Mouse (Mus musculus): ENCODE results near the gene Elob. TPM values are rescaled to one million over a fixed set of nuclear protein-coding genes. Genes with fewer than 3 reads are reported as not detected.

The Elob gene
- polyA plus RNA-seq, 1 experiment from 2014 or later = 1,219 TPM

Small RNAs within 50 kb of the gene (microRNA-seq; reads per million reads assigned to microRNA genes)
- gene Mir5125 = 0.52 reads per million

Other genes with a start within 250 kb of the Elob start
- gene Zfp13, start 229.6 kb downstream of the Elob start, polyA plus RNA-seq (2015; fragmentation: Nextera tagmentation; extraction: Ambion mirVana) = 19.9 and 22.2 TPM in 2 replicates
- gene Zscan10, start 228.3 kb downstream of the Elob start, polyA plus RNA-seq (2015; fragmentation: Nextera tagmentation; extraction: Ambion mirVana) = 0.56 and 0.57 TPM in 2 replicates
- gene Mmp25, start 183.9 kb downstream of the Elob start, polyA plus RNA-seq (2015; fragmentation: Nextera tagmentation; extraction: Ambion mirVana) = 0.81 and 1.0 TPM in 2 replicates
- gene Bicdl2, start 168.6 kb downstream of the Elob start, polyA plus RNA-seq (2015; fragmentation: Nextera tagmentation; extraction: Ambion mirVana) = 1.7 and 2.2 TPM in 2 replicates
- 65.0 and 66.9 TPM in 2 replicates for gene Hcfc1r1, start 155.5 kb downstream of the Elob start, polyA plus RNA-seq (2015; fragmentation: Nextera tagmentation; extraction: Ambion mirVana)
- 45.6 and 48.4 TPM in 2 replicates for gene Thoc6, start 155.3 kb downstream of the Elob start, polyA plus RNA-seq (2015; fragmentation: Nextera tagmentation; extraction: Ambion mirVana)
- 15.4 and 17.1 TPM in 2 replicates for gene Tnfrsf12a, start 151.7 kb downstream of the Elob start, polyA plus RNA-seq (2015; fragmentation: Nextera tagmentation; extraction: Ambion mirVana)
- 16.8 and 19.8 TPM in 2 replicates for gene Cldn6, start 149.9 kb downstream of the Elob start, polyA plus RNA-seq (2015; fragmentation: Nextera tagmentation; extraction: Ambion mirVana)
- gene Cldn9, start 145.1 kb downstream of the Elob start, polyA plus RNA-seq (2015; fragmentation: Nextera tagmentation; extraction: Ambion mirVana) = 8.3 and 10.1 TPM in 2 replicates
- 2.3 and 3.0 TPM in 2 replicates for gene 1520401A03Rik, start 106.4 kb downstream of the Elob start, polyA plus RNA-seq (2015; fragmentation: Nextera tagmentation; extraction: Ambion mirVana)
- 47.5 and 52.8 TPM in 2 replicates for gene Pkmyt1, start 102.8 kb downstream of the Elob start, polyA plus RNA-seq (2015; fragmentation: Nextera tagmentation; extraction: Ambion mirVana)
- 15.5 and 16.1 TPM in 2 replicates for gene Paqr4, start 88.3 kb downstream of the Elob start, polyA plus RNA-seq (2015; fragmentation: Nextera tagmentation; extraction: Ambion mirVana)
- gene Kremen2, start 83.3 kb downstream of the Elob start, polyA plus RNA-seq (2015; fragmentation: Nextera tagmentation; extraction: Ambion mirVana) = 39.5 and 46.3 TPM in 2 replicates
- 103 and 107 TPM in 2 replicates for gene Flywch1, start 57.5 kb downstream of the Elob start, polyA plus RNA-seq (2015; fragmentation: Nextera tagmentation; extraction: Ambion mirVana)
- 68.0 and 70.5 TPM in 2 replicates for gene Flywch2, start 43.1 kb downstream of the Elob start, polyA plus RNA-seq (2015; fragmentation: Nextera tagmentation; extraction: Ambion mirVana)
- gene Srrm2, start 38.6 kb downstream of the Elob start, polyA plus RNA-seq (2015; fragmentation: Nextera tagmentation; extraction: Ambion mirVana) = 606 and 615 TPM in 2 replicates
- not detected in 2 replicates for gene Prss33, start 6.9 kb upstream of the Elob start, polyA plus RNA-seq (2015; fragmentation: Nextera tagmentation; extraction: Ambion mirVana)
- not detected in 2 replicates for gene Prss32, start 14.7 kb upstream of the Elob start, polyA plus RNA-seq (2015; fragmentation: Nextera tagmentation; extraction: Ambion mirVana)
- gene Prss41, start 15.0 kb upstream of the Elob start, polyA plus RNA-seq (2015; fragmentation: Nextera tagmentation; extraction: Ambion mirVana) = 1.7 and 2.4 TPM in 2 replicates
- not detected in 2 replicates for gene Prss21, start 38.9 kb upstream of the Elob start, polyA plus RNA-seq (2015; fragmentation: Nextera tagmentation; extraction: Ambion mirVana)
- gene Dcpp1, start 51.7 kb upstream of the Elob start, polyA plus RNA-seq (2015; fragmentation: Nextera tagmentation; extraction: Ambion mirVana) = not detected in 2 replicates
- not detected in 2 replicates for gene Dcpp2, start 51.7 kb upstream of the Elob start, polyA plus RNA-seq (2015; fragmentation: Nextera tagmentation; extraction: Ambion mirVana)
- not detected in 2 replicates for gene Dcpp3, start 88.3 kb upstream of the Elob start, polyA plus RNA-seq (2015; fragmentation: Nextera tagmentation; extraction: Ambion mirVana)
- not detected in 2 replicates for gene Sbp, start 112.5 kb upstream of the Elob start, polyA plus RNA-seq (2015; fragmentation: Nextera tagmentation; extraction: Ambion mirVana)
- gene Sbpl, start 126.1 kb upstream of the Elob start, polyA plus RNA-seq (2015; fragmentation: Nextera tagmentation; extraction: Ambion mirVana) = not detected in 2 replicates
- not detected in 2 replicates for gene Prss30, start 151.4 kb upstream of the Elob start, polyA plus RNA-seq (2015; fragmentation: Nextera tagmentation; extraction: Ambion mirVana)
- 0.47 and 0.60 TPM in 2 replicates for gene Prss22, start 169.0 kb upstream of the Elob start, polyA plus RNA-seq (2015; fragmentation: Nextera tagmentation; extraction: Ambion mirVana)
- gene Prss27, start 209.0 kb upstream of the Elob start, polyA plus RNA-seq (2015; fragmentation: Nextera tagmentation; extraction: Ambion mirVana) = 0.52 and 0.55 TPM in 2 replicates
- 75.7 and 77.4 TPM in 2 replicates for gene Kctd5, start 244.3 kb upstream of the Elob start, polyA plus RNA-seq (2015; fragmentation: Nextera tagmentation; extraction: Ambion mirVana)